Mouse (Mus musculus): ENCODE measurements around the gene Hprt. TPM values are rescaled to one million over a fixed set of nuclear protein-coding genes. Genes with fewer than 3 reads are reported as not detected.
"Not testable (repeated sequence)": the region's sequence is repeated elsewhere in the genome, so short reads cannot be mapped to it uniquely, and the experiment has no call there.

Hprt gene
- polyA plus RNA-seq, 1 experiment from 2014 or later, result 155 TPM

GRCm38 (mm10) chrX:52978576-52978975, 9.4 kb upstream of the Hprt start:
- H3K36me3 ChIP-seq (ENCODE audit: insufficient read depth, low read length), result no peaks in the 10 kb centered on the region
- H3K27me3 ChIP-seq (ENCODE audit: insufficient read depth, low read length), result no peaks in the 10 kb centered on the region
- H3K4me2 ChIP-seq (replicated peaks; ENCODE audit: low read depth, low read length), result no peak overlapping the region
- no peak overlapping the region for H3K27ac ChIP-seq (ENCODE audit: low read length)
- no peaks in the 10 kb centered on the region for H3K4me1 ChIP-seq (ENCODE audit: insufficient read depth, low read length)
- H3K4me3 ChIP-seq (ENCODE audit: low read length), result no peak overlapping the region
- no peak overlapping the region for H3K9ac ChIP-seq (replicated peaks; ENCODE audit: low read length)
- ATAC-seq (ENCODE audit: low FRiP score, low TSS enrichment), result no peak
- 43% methylated on average over 1 of the region's 1 CpGs for WGBS
- H3K9me3 ChIP-seq (ENCODE audit: low read length), result no peaks in the 10 kb centered on the region

- H3K4me1 ChIP-seq (ENCODE audit: insufficient read depth, low read length), result no peaks in the 10 kb centered on the region
- H3K9me3 ChIP-seq (ENCODE audit: low read length), result no peaks in the 10 kb centered on the region
- no peak overlapping the region for H3K4me3 ChIP-seq (ENCODE audit: low read length)
- 59% methylated on average over 3 of the region's 3 CpGs for WGBS
- no peak overlapping the region for H3K9ac ChIP-seq (replicated peaks; ENCODE audit: low read length)
- H3K4me2 ChIP-seq (replicated peaks; ENCODE audit: low read depth, low read length), result no peak overlapping the region
- no peak overlapping the region for H3K27ac ChIP-seq (ENCODE audit: low read length)
- peak; percentile 39; the same call in 1 of the 2 replicates for ATAC-seq (ENCODE audit: low FRiP score, low TSS enrichment)
- H3K36me3 ChIP-seq (ENCODE audit: insufficient read depth, low read length), result no peaks in the 10 kb centered on the region
- no peaks in the 10 kb centered on the region for H3K27me3 ChIP-seq (ENCODE audit: insufficient read depth, low read length)
Observed at GRCm38 (mm10) chrX:52981378-52981777, 6.6 kb upstream of the Hprt start.

- H3K4me3 ChIP-seq (ENCODE audit: low read length); H3K36me3 ChIP-seq (ENCODE audit: insufficient read depth, low read length); H3K9me3 ChIP-seq (ENCODE audit: low read length); H3K9ac ChIP-seq (replicated peaks; ENCODE audit: low read length); ATAC-seq (ENCODE audit: low FRiP score, low TSS enrichment); H3K4me1 ChIP-seq (ENCODE audit: insufficient read depth, low read length); H3K27me3 ChIP-seq (ENCODE audit: insufficient read depth, low read length); H3K4me2 ChIP-seq (replicated peaks; ENCODE audit: low read depth, low read length); H3K27ac ChIP-seq (ENCODE audit: low read length): not testable (repeated sequence)
- 89% methylated on average over 5 of the region's 5 CpGs for WGBS
Observed at GRCm38 (mm10) chrX:52994726-52995125, 6.8 kb downstream of the Hprt start.

DNA sequence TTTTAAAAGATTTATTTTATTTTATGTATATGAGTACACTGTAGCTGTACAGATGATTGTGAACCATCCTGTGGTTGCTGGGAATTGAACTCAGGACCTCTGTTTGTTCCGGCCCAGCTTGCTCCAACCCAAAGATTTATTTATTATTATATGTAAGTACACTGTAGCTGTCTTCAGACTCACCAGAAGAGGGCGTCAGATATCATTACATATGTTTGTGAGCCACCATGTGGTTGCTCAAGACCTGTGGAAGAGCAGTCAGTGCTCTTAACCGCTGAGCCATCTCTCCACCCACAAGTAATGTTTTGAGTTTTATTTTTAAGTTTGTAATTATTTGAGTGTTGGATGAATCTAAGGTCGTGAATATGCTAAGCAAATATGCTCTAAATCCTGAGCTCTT, 16.9 kb downstream of the Hprt start:
- H3K4me1 ChIP-seq (ENCODE audit: insufficient read depth, low read length); H3K4me2 ChIP-seq (replicated peaks; ENCODE audit: low read depth, low read length); H3K36me3 ChIP-seq (ENCODE audit: insufficient read depth, low read length); H3K27me3 ChIP-seq (ENCODE audit: insufficient read depth, low read length); H3K9ac ChIP-seq (replicated peaks; ENCODE audit: low read length); ATAC-seq (ENCODE audit: low FRiP score, low TSS enrichment); H3K27ac ChIP-seq (ENCODE audit: low read length); H3K4me3 ChIP-seq (ENCODE audit: low read length); H3K9me3 ChIP-seq (ENCODE audit: low read length): not testable (repeated sequence)
- 64% methylated on average over 4 of the region's 4 CpGs for WGBS

DNA sequence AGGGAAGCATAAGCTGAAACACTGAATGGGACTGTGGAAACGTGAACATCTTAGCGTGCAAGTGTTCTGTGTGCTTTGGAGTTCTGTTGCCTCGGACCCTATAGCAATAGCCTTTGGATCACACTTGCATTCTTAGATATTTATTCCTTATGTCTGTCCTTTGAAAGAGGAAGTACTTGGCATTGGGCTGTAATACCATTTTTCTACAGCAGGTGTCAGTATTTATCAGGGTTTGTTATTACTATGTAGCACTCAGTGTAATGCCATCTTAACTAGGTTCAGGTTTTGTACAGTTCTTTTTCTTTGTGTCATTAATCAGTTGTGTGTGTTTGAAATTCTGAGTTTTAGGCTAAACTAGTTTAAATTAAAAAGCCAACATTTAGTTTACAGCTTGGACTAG, 18.1 kb downstream of the Hprt start:
- Histone ChIP-seq H3K36me3 (ENCODE audit: insufficient read depth, low read length) (0 out of 2 replicates have a peak, but pooled peaks cover 2% of the 10 kb centered on the region), H3K4me1 (ENCODE audit: insufficient read depth, low read length) (no peaks in the 10 kb centered on the region), H3K4me2 (replicated peaks; ENCODE audit: low read depth, low read length) (no peak overlapping the region), H3K27ac (ENCODE audit: low read length) (no peak overlapping the region), H3K4me3 (ENCODE audit: low read length) (no peak overlapping the region), H3K9me3 (ENCODE audit: low read length) (no peaks in the 10 kb centered on the region), H3K9ac (replicated peaks; ENCODE audit: low read length) (no peak overlapping the region), H3K27me3 (ENCODE audit: insufficient read depth, low read length) (no peaks in the 10 kb centered on the region; the same call in 1 of the 2 replicates)
- ATAC-seq (ENCODE audit: low FRiP score, low TSS enrichment), result 0 out of 2 replicates have a peak, but pooled peaks have one; percentile 19
- WGBS, result 48% methylated on average over 3 of the region's 3 CpGs

DNA sequence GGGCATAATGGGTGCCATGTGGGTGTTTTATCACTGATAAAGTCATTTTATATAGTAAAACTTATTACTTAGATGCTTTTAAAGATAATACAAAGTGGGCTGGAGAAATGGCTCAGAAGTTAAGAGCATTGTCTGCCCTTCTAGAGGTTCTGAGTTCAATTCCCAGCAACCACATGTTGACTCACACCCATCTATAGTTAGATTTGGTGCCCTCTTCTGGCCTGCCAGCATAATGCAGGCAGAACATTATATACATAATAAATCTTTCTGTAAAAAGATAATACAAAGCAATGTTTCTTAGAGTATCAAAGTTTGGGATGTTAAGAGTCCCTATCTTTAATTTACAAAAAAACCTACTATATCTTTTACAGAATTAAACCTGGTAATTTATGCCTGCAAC, 27.6 kb downstream of the Hprt start:
- no peaks in the 10 kb centered on the region for H3K36me3 ChIP-seq (ENCODE audit: insufficient read depth, low read length)
- H3K4me1 ChIP-seq (ENCODE audit: insufficient read depth, low read length), result no peaks in the 10 kb centered on the region
- ATAC-seq (ENCODE audit: low FRiP score, low TSS enrichment), result no peak
- no peak overlapping the region for H3K9ac ChIP-seq (replicated peaks; ENCODE audit: low read length)
- no peak overlapping the region for H3K4me3 ChIP-seq (ENCODE audit: low read length)
- H3K4me2 ChIP-seq (replicated peaks; ENCODE audit: low read depth, low read length), result no peak overlapping the region
- no peaks in the 10 kb centered on the region for H3K9me3 ChIP-seq (ENCODE audit: low read length)
- H3K27me3 ChIP-seq (ENCODE audit: insufficient read depth, low read length), result no peaks in the 10 kb centered on the region; the same call in 1 of the 2 replicates
- H3K27ac ChIP-seq (ENCODE audit: low read length), result no peak overlapping the region

DNA sequence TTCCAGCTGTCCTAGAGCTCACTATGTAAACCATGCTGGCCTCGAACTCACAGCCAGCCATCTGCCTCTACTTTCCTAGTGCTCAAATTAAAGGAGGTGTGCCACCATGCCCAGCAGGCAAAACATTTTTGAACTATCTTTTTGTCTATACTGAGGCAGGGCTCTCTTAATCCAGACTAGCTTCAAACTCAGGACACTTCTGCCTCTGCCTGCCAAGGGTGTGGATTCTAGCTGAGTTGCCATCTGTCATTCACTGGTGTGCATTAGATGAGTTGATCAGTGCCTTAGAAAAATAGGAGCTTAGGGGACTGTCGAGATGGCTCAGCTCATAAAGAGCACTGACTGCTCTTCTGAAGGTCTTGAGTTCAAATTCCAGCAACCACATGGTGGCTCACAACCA, 35.1 kb downstream of the Hprt start:
- Histone ChIP-seq H3K4me2 (replicated peaks; ENCODE audit: low read depth, low read length) (no peak overlapping the region), H3K4me3 (ENCODE audit: low read length) (no peak overlapping the region), H3K27ac (ENCODE audit: low read length) (no peak overlapping the region), H3K9ac (replicated peaks; ENCODE audit: low read length) (no peak overlapping the region), H3K36me3 (ENCODE audit: insufficient read depth, low read length) (no peaks in the 10 kb centered on the region), H3K27me3 (ENCODE audit: insufficient read depth, low read length) (no peaks in the 10 kb centered on the region), H3K9me3 (ENCODE audit: low read length) (no peaks in the 10 kb centered on the region), H3K4me1 (ENCODE audit: insufficient read depth, low read length) (no peaks in the 10 kb centered on the region)
- WGBS, result 86% methylated on average over 2 of the region's 2 CpGs
- ATAC-seq (ENCODE audit: low FRiP score, low TSS enrichment), result no peak

- H3K4me1 ChIP-seq (ENCODE audit: insufficient read depth, low read length); H3K9ac ChIP-seq (replicated peaks; ENCODE audit: low read length); H3K4me2 ChIP-seq (replicated peaks; ENCODE audit: low read depth, low read length); H3K27me3 ChIP-seq (ENCODE audit: insufficient read depth, low read length); H3K36me3 ChIP-seq (ENCODE audit: insufficient read depth, low read length); H3K9me3 ChIP-seq (ENCODE audit: low read length); H3K27ac ChIP-seq (ENCODE audit: low read length); H3K4me3 ChIP-seq (ENCODE audit: low read length): not testable (repeated sequence)
- peak; percentile 59; the same call in 1 of the 2 replicates for ATAC-seq (ENCODE audit: low FRiP score, low TSS enrichment)
- 21% methylated on average over 3 of the region's 3 CpGs for WGBS
Observed at GRCm38 (mm10) chrX:53024268-53024667, 36.3 kb downstream of the Hprt start.

DNA sequence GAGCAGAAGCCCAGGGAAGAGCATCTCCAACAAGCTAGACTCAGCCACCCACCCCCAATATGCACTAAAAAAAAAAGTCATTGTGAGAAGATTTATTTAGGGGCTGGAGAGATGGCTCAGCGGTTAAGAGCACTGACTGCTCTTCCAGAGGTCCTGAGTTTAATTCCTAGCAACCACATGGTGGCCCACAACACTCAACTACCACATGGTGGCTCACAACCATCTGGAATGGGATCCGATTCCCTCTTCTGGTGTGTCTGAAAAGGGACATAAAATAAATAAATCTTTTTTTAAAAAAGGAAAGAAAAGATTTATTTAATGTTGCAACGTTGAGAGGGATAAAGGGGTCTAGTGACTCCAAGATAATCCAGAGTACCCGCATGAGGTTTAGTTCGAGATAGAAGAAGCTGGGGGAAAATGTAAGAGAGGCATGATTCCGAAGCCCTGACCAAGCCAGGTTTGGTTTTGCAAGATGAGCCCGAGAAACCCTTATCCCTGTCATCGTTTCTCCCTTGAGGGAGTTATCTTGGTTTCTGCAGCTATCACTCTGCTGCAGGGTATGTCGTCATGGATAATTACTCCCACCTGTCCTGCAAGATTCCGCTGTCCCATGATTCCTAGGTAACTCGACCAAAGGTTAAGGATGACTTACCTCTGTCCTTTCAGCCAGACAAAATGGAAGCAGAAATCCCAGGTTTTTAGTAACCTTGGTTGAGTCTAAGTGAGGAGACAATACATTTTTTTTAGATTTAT, 37.7 kb downstream of the Hprt start:
- Histone ChIP-seq H3K4me3 (ENCODE audit: low read length) (no peak overlapping the region), H3K9me3 (ENCODE audit: low read length) (no peaks in the 10 kb centered on the region), H3K4me2 (replicated peaks; ENCODE audit: low read depth, low read length) (no peak overlapping the region), H3K27me3 (ENCODE audit: insufficient read depth, low read length) (no peaks in the 10 kb centered on the region), H3K27ac (ENCODE audit: low read length) (no peak overlapping the region), H3K36me3 (ENCODE audit: insufficient read depth, low read length) (no peaks in the 10 kb centered on the region), H3K9ac (replicated peaks; ENCODE audit: low read length) (no peak overlapping the region), H3K4me1 (ENCODE audit: insufficient read depth, low read length) (no peaks in the 10 kb centered on the region)
- WGBS, result 45% methylated on average over 11 of the region's 11 CpGs
- peak; percentile 49; the same call in 1 of the 2 replicates for ATAC-seq (ENCODE audit: low FRiP score, low TSS enrichment)

- Histone ChIP-seq H3K4me3 (ENCODE audit: low read length) (no peak overlapping the region), H3K36me3 (ENCODE audit: insufficient read depth, low read length) (no peaks in the 10 kb centered on the region), H3K9ac (replicated peaks; ENCODE audit: low read length) (no peak overlapping the region), H3K4me2 (replicated peaks; ENCODE audit: low read depth, low read length) (no peak overlapping the region), H3K4me1 (ENCODE audit: insufficient read depth, low read length) (no peaks in the 10 kb centered on the region), H3K27ac (ENCODE audit: low read length) (no peak overlapping the region), H3K9me3 (ENCODE audit: low read length) (no peaks in the 10 kb centered on the region), H3K27me3 (ENCODE audit: insufficient read depth, low read length) (no peaks in the 10 kb centered on the region)
- 75% methylated on average over 5 of the region's 5 CpGs for whole genome bisulfite sequencing
- no peak for ATAC-seq (ENCODE audit: low FRiP score, low TSS enrichment)
Observed at GRCm38 (mm10) chrX:53029559-53029958, 41.6 kb downstream of the Hprt start.

All from kidney, embryonic 16.5 days (tissue).